Mouse (Mus musculus): ENCODE measurements around the gene Chga. TPM values are rescaled to one million over a fixed set of nuclear protein-coding genes. Genes with fewer than 3 reads are reported as not detected.
A peak's percentile ranks its signal among the peaks of the same experiment; 100 is the strongest.

Gene Chga
- polyA plus RNA-seq, 1 experiment = 0.25 TPM

- Histone ChIP-seq H3K4me3 (replicated peaks; ENCODE audit: extremely low read depth, low read depth, low read length) (no peak overlapping the region), H3K4me1 (ENCODE audit: control insufficient read depth, insufficient read depth, low read length) (no peaks in the 10 kb centered on the region)
- DNase-seq = no peak
- TF ChIP-seq CTCF (IDR thresholded peaks at IDR 0.05; ENCODE audit: insufficient read depth, low read length) (no peak), POLR2A (IDR thresholded peaks at IDR 0.05; ENCODE audit: borderline replicate concordance, extremely low read depth, low read depth, low read length) (no peak)
- 79% methylated on average over 9 of the region's 9 CpGs for WGBS
Observed at GRCm38 (mm10) chr12:102602255-102603041, 47.7 kb downstream of the Chga start.

- TF ChIP-seq POLR2A (IDR thresholded peaks at IDR 0.05; ENCODE audit: borderline replicate concordance, extremely low read depth, low read depth, low read length) = no peak
- TF ChIP-seq CTCF (IDR thresholded peaks at IDR 0.05; ENCODE audit: insufficient read depth, low read length) = no peak
- H3K4me3 ChIP-seq (replicated peaks; ENCODE audit: extremely low read depth, low read depth, low read length) = no peak overlapping the region
- 78% methylated on average over 6 of the region's 6 CpGs for WGBS
- H3K4me1 ChIP-seq (ENCODE audit: control insufficient read depth, insufficient read depth, low read length) = no peaks in the 10 kb centered on the region
- no peak for DNase-seq
Observed at GRCm38 (mm10) chr12:102605607-102606006, 50.8 kb downstream of the Chga start.

GRCm38 (mm10) chr12:102607066-102607465, 52.3 kb downstream of the Chga start:
- 78% methylated on average over 8 of the region's 8 CpGs for WGBS
- no peaks in the 10 kb centered on the region for H3K4me1 ChIP-seq (ENCODE audit: control insufficient read depth, insufficient read depth, low read length)
- H3K4me3 ChIP-seq (replicated peaks; ENCODE audit: extremely low read depth, low read depth, low read length) = no peak overlapping the region
- no peak for DNase-seq
- TF ChIP-seq POLR2A (IDR thresholded peaks at IDR 0.05; ENCODE audit: borderline replicate concordance, extremely low read depth, low read depth, low read length) = no peak
- peak; percentile 20; the same call in 1 of the 2 replicates for TF ChIP-seq CTCF (IDR thresholded peaks at IDR 0.05; ENCODE audit: insufficient read depth, low read length)

DNA sequence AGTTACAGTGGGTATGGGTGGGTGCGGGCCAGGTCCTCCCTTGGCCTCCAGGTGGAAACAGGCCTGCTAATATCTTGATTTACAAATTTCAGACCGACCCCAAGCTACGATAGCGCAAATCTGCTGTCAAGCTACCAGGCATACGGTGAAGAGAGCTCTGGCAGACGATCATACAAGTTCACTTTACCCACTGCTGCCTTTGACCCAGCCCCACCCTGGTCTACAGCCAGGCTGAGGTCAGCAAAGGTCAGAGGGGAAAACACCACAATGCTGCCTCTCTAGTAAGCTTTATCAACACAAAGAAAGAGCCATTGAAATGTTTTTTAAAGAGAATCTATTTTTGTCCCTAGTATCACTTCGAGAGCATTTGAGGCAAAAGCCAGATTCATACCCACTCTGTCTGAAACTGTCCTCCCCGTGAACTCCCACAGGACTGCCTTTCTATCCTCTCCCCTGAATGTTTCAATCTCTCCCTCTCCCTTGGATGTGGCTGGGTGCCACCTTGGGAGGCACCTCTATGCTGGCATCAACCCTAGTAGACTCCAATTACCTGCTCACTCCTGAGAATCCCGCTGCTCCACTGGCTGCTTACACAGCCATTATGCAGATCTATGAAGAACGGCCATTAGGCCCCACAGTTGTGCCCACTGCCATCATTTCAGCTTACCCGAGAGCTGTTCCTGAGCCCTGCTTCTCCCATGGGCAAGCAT, 53.2 kb downstream of the Chga start:
- WGBS = 74% methylated on average over 11 of the region's 11 CpGs
- Histone ChIP-seq H3K4me1 (ENCODE audit: control insufficient read depth, insufficient read depth, low read length) (no peaks in the 10 kb centered on the region), H3K4me3 (replicated peaks; ENCODE audit: extremely low read depth, low read depth, low read length) (no peak overlapping the region)
- no peak for DNase-seq
- no peak for TF ChIP-seq CTCF (IDR thresholded peaks at IDR 0.05; ENCODE audit: insufficient read depth, low read length)
- TF ChIP-seq POLR2A (IDR thresholded peaks at IDR 0.05; ENCODE audit: borderline replicate concordance, extremely low read depth, low read depth, low read length) = no peak

DNA sequence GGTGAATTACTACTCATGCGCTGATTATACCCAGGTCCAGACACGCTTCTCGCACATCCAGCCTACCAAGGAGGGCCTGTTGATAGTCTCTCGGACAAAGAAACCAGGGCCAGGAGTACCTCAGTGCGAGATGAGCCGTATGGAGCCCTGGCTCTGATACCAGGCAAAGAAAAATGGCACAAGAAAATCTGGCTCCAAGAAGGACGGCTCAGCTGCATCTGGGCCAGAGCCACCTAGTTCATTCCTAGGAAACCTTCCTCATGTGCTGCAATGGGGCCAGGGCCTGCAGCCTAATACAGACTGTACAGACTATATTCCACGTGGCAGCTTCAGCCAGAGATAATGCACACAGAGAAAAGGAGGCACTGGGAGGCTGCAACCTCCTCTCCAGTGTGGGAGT, 56.2 kb downstream of the Chga start:
- no peak for TF ChIP-seq POLR2A (IDR thresholded peaks at IDR 0.05; ENCODE audit: borderline replicate concordance, extremely low read depth, low read depth, low read length)
- no peak for DNase-seq
- 93% methylated on average over 8 of the region's 8 CpGs for WGBS
- H3K4me3 ChIP-seq (replicated peaks; ENCODE audit: extremely low read depth, low read depth, low read length) = no peak overlapping the region
- no peaks in the 10 kb centered on the region for H3K4me1 ChIP-seq (ENCODE audit: control insufficient read depth, insufficient read depth, low read length)

DNA sequence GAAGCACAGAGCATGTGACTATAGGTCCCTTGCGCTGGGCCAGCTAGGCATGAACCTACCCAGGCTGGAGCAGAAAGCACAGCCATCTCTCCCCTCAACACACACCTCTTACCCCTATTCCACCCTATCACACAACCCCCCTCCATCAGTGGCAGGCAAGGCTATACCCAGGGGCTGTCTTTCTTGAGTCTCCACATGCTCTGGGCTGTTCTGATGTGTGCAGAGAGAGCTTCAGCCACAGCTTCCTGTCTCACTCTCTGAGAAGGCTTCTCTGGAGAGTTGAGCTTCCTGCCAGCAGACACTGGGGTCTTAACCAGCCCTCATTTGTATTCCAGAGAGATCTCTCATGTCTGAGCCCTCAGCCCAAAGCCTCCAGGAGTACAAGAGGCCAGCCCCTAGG, 57.7 kb downstream of the Chga start:
- 82% methylated on average over 1 of the region's 1 CpGs for WGBS
- H3K4me1 ChIP-seq (ENCODE audit: control insufficient read depth, insufficient read depth, low read length) = peaks cover 4% of the 10 kb centered on the region
- TF ChIP-seq CTCF (IDR thresholded peaks at IDR 0.05; ENCODE audit: insufficient read depth, low read length) (no peak), POLR2A (IDR thresholded peaks at IDR 0.05; ENCODE audit: borderline replicate concordance, extremely low read depth, low read depth, low read length) (no peak)
- DNase-seq = no peak
- no peak overlapping the region for H3K4me3 ChIP-seq (replicated peaks; ENCODE audit: extremely low read depth, low read depth, low read length)

DNA sequence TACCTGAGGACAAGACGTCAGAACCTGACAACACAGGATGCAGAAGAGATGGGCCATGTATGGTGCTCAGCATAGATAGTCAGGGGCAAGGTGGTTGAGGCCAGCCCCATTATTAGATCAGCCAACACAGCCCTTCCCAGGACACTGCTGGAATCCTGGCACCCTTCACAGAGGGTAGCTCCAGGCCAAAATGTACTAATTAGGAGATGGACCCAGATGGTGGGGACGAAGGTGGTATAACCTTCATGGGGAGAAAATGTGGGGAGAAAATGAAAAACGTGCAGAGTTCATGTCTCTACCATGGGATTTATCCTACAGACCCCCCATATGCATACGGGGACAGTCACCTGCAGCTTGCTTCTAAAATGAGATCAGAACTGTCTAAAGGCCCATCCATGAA, 58.6 kb downstream of the Chga start:
- Histone ChIP-seq H3K4me3 (replicated peaks; ENCODE audit: extremely low read depth, low read depth, low read length) (no peak overlapping the region), H3K4me1 (ENCODE audit: control insufficient read depth, insufficient read depth, low read length) (peaks cover 4% of the 10 kb centered on the region)
- no peak for DNase-seq
- WGBS = 89% methylated on average over 4 of the region's 4 CpGs
- no peak for TF ChIP-seq CTCF (IDR thresholded peaks at IDR 0.05; ENCODE audit: insufficient read depth, low read length)
- no peak for TF ChIP-seq POLR2A (IDR thresholded peaks at IDR 0.05; ENCODE audit: borderline replicate concordance, extremely low read depth, low read depth, low read length)

Other genes with a start within 250 kb of the Chga start
- 106 and 153 TPM in 2 replicates for gene Lgmn, start 115.2 kb upstream of the Chga start, polyA plus RNA-seq (2012; rRNA removed)
- 10.0 and 11.9 TPM in 2 replicates for gene Golga5, start 85.8 kb upstream of the Chga start, polyA plus RNA-seq (2012; rRNA removed)
- gene Itpk1, start 150.0 kb downstream of the Chga start, polyA plus RNA-seq (2012; rRNA removed) = 23.0 and 26.3 TPM in 2 replicates
- gene Moap1, start 188.7 kb downstream of the Chga start, polyA plus RNA-seq (2012; rRNA removed) = 0.45 and 0.63 TPM in 2 replicates
- gene Tmem251, start 188.8 kb downstream of the Chga start, polyA plus RNA-seq (2012; rRNA removed) = 2.1 and 2.6 TPM in 2 replicates
- not detected in 2 replicates for gene Gm28051, start 202.8 kb downstream of the Chga start, polyA plus RNA-seq (2012; rRNA removed)
- gene Gon7, start 202.8 kb downstream of the Chga start, polyA plus RNA-seq (2012; rRNA removed) = 13.3 and 16.8 TPM in 2 replicates
- gene Ubr7, start 203.0 kb downstream of the Chga start, polyA plus RNA-seq (2012; rRNA removed) = 11.4 and 14.6 TPM in 2 replicates
- gene Gm20604, start 203.7 kb downstream of the Chga start, polyA plus RNA-seq (2012; rRNA removed) = 1.5 and 2.8 TPM in 2 replicates

All from lung, adult 2 months (tissue).